Mouse (Mus musculus): ENCODE data around the gene Mettl8.

Mettl8 gene

GRCm38 (mm10) chr2:70989201-70990191, 65.9 kb downstream of the Mettl8 start:
- no peak for DNase-seq (ENCODE audit: low read depth, low spot score)

- no peak for DNase-seq (ENCODE audit: low read depth, low spot score)
Observed at GRCm38 (mm10) chr2:70978271-70978670, 77.1 kb downstream of the Mettl8 start.

- no peak for DNase-seq (ENCODE audit: low read depth, low spot score)
Observed at GRCm38 (mm10) chr2:70974769-70975168, 80.6 kb downstream of the Mettl8 start.

GRCm38 (mm10) chr2:70972795-70973518, 82.4 kb downstream of the Mettl8 start:
- peak; percentile 10 for DNase-seq (ENCODE audit: low read depth, low spot score)

GRCm38 (mm10) chr2:70970158-70970741, 85.1 kb downstream of the Mettl8 start:
- no peak for DNase-seq (ENCODE audit: low read depth, low spot score)

GRCm38 (mm10) chr2:70968305-70968704, 87.1 kb downstream of the Mettl8 start:
- DNase-seq (ENCODE audit: low read depth, low spot score) = no peak

GRCm38 (mm10) chr2:70967216-70967615, 88.2 kb downstream of the Mettl8 start:
- DNase-seq (ENCODE audit: low read depth, low spot score) = no peak

- no peak for DNase-seq (ENCODE audit: low read depth, low spot score)
Observed at GRCm38 (mm10) chr2:70964809-70965208, 90.6 kb downstream of the Mettl8 start.

- no peak for DNase-seq (ENCODE audit: low read depth, low spot score)
Observed at GRCm38 (mm10) chr2:70962921-70963320, 92.5 kb downstream of the Mettl8 start.

- peak; percentile 10 for DNase-seq (ENCODE audit: low read depth, low spot score)
Observed at GRCm38 (mm10) chr2:70961086-70961941, 94.1 kb downstream of the Mettl8 start.

GRCm38 (mm10) chr2:70960090-70960489, 95.3 kb downstream of the Mettl8 start:
- DNase-seq (ENCODE audit: low read depth, low spot score) = no peak

- no peak for DNase-seq (ENCODE audit: low read depth, low spot score)
Observed at GRCm38 (mm10) chr2:70959337-70959736, 96.0 kb downstream of the Mettl8 start.

GRCm38 (mm10) chr2:70958536-70958935, 96.8 kb downstream of the Mettl8 start:
- DNase-seq (ENCODE audit: low read depth, low spot score) = no peak

- no peak for DNase-seq (ENCODE audit: low read depth, low spot score)
Observed at GRCm38 (mm10) chr2:70953616-70954015, 101.8 kb downstream of the Mettl8 start.

GRCm38 (mm10) chr2:70951944-70952343, 103.4 kb downstream of the Mettl8 start:
- no peak for DNase-seq (ENCODE audit: low read depth, low spot score)

- DNase-seq (ENCODE audit: low read depth, low spot score) = no peak
Observed at GRCm38 (mm10) chr2:70944511-70945305, 110.7 kb downstream of the Mettl8 start.

GRCm38 (mm10) chr2:70940826-70941225, 114.6 kb downstream of the Mettl8 start:
- DNase-seq (ENCODE audit: low read depth, low spot score) = no peak

GRCm38 (mm10) chr2:70938844-70939494, 116.4 kb downstream of the Mettl8 start:
- DNase-seq (ENCODE audit: low read depth, low spot score) = no peak

GRCm38 (mm10) chr2:70934772-70935171, 120.6 kb downstream of the Mettl8 start:
- no peak for DNase-seq (ENCODE audit: low read depth, low spot score)

GRCm38 (mm10) chr2:70933516-70933915, 121.9 kb downstream of the Mettl8 start:
- no peak for DNase-seq (ENCODE audit: low read depth, low spot score)

All from brain, embryonic 18.5 days (tissue).